Mouse (Mus musculus): Measurements from ENCODE around the gene Vmn1r12. TPM values are rescaled to one million over a fixed set of nuclear protein-coding genes. Genes with fewer than 3 reads are reported as not detected.
"Not testable (repeated sequence)": the region's sequence is repeated elsewhere in the genome, so short reads cannot be mapped to it uniquely, and the experiment has no call there.

Vmn1r12 gene
- not detected in 2 replicates for polyA plus RNA-seq (2015; fragmentation: Nextera tagmentation; extraction: Ambion mirVana)

GRCm38 (mm10) chr6:57156619-57157018, at the start of gene Vmn1r12:
TSS of gene Vmn1r12 (plus strand) at chr6:57156919.
- Histone ChIP-seq H3K27me3 (no peaks in the 10 kb centered on the region), H3K4me1 (replicated peaks) (no peaks in the 10 kb centered on the region), H3K36me3 (replicated peaks) (no peaks in the 10 kb centered on the region), H3K4me2 (no peak within 1 kb of the TSS), H3K9ac (no peak within 1 kb of the TSS), H3K27ac (replicated peaks) (no peak within 1 kb of the TSS), H3K9me3 (replicated peaks) (no peaks in the 10 kb centered on the region), H3K4me3 (replicated peaks) (no peak within 1 kb of the TSS)
- WGBS (ENCODE audit: insufficient replicate concordance): 48% methylated on average over 2 of the region's 2 CpGs
- ATAC-seq (ENCODE audit: insufficient read depth): no peak

DNA sequence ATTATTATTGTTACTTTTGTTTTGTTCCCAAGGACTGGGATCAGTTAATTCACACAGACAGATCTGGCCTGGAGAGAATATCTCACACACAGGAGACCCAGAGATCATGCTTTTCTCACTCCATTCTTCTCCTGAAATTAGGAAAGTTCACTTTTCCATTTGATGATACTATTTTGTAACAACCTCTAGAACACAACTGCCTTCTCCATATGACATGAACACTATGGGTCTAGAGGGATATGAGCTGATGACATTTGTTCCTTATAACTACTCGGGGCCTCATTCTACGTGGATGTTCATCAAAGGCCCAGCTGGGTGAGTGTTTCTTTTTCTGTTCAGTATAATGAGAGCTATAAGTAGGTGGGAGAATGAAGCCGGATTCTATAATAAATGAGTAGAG, 47.6 kb upstream of the Vmn1r12 start, which contains the start of gene Vmn1r10:
Gene Vmn1r10 (plus strand): TSS at position 301 of the 400 bp plus-strand sequence.
- H3K9me3 ChIP-seq (replicated peaks): no peaks in the 10 kb centered on the region
- H3K4me1 ChIP-seq (replicated peaks): no peaks in the 10 kb centered on the region
- no peak within 1 kb of the TSS for H3K4me3 ChIP-seq (replicated peaks)
- ATAC-seq (ENCODE audit: insufficient read depth): no peak
- H3K9ac ChIP-seq: no peak within 1 kb of the TSS
- 55% methylated on average over 3 of the region's 3 CpGs for WGBS (ENCODE audit: insufficient replicate concordance)
- no peak within 1 kb of the TSS for H3K27ac ChIP-seq (replicated peaks)
- no peak within 1 kb of the TSS for H3K4me2 ChIP-seq
- H3K36me3 ChIP-seq (replicated peaks): no peaks in the 10 kb centered on the region
- H3K27me3 ChIP-seq: no peaks in the 10 kb centered on the region

DNA sequence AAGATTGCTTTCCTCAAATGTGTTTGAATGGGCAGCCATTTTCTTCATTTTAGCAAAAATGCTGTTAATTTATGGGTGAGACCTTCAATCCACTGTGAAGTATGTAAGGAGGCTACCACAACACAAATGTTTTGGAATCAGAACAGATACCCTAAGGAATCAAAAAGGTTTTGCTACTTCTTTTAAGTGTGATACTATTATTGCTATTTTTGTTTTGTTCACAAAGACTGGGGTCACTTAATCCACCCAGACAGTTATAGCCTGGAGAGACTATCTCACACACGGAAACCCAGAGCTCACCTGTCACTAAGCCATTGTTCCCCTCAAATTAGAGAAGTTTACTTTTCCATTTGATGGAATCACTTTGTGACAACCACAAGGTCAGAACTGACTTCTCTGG, 23.6 kb upstream of the Vmn1r12 start, which contains the start of gene Vmn1r11:
Gene Vmn1r11 (plus strand): TSS at position 301 of the 400 bp plus-strand sequence.
- Histone ChIP-seq H3K27ac (replicated peaks) (no peak within 1 kb of the TSS), H3K4me1 (replicated peaks) (no peaks in the 10 kb centered on the region), H3K36me3 (replicated peaks) (no peaks in the 10 kb centered on the region), H3K9ac (no peak within 1 kb of the TSS), H3K27me3 (no peaks in the 10 kb centered on the region), H3K4me2 (no peak within 1 kb of the TSS), H3K9me3 (replicated peaks) (no peaks in the 10 kb centered on the region), H3K4me3 (replicated peaks) (no peak within 1 kb of the TSS)
- WGBS (ENCODE audit: insufficient replicate concordance): 45% methylated on average over 1 of the region's 1 CpGs
- no peak for ATAC-seq (ENCODE audit: insufficient read depth)

DNA sequence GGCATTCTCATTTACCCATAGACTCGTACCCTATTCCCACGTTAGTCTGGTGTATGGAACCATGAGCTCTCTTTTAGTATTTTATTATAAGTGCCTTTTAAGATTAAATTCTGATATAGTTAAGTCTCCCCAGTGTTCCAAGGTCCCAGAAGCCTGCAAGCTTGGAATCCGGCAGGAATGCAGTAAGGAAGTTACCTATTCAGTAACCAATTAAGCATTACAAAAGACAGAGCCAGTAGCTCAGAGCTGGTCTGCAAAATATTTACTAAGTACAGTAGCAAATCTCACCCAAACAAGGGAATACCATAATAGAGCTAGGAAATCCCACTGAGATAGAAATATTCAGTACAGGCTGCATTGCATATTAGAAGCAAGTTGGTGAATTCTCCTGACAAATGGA, 33.3 kb downstream of the Vmn1r12 start:
- not testable (repeated sequence) for H3K9ac ChIP-seq; H3K4me3 ChIP-seq (replicated peaks); H3K27me3 ChIP-seq; H3K36me3 ChIP-seq (replicated peaks); H3K4me2 ChIP-seq; H3K27ac ChIP-seq (replicated peaks); H3K4me1 ChIP-seq (replicated peaks); ATAC-seq (ENCODE audit: insufficient read depth); H3K9me3 ChIP-seq (replicated peaks)
- 47% methylated on average over 3 of the region's 3 CpGs for WGBS (ENCODE audit: insufficient replicate concordance)

- not testable (repeated sequence) for ATAC-seq (ENCODE audit: insufficient read depth); H3K27me3 ChIP-seq; H3K27ac ChIP-seq (replicated peaks); H3K4me3 ChIP-seq (replicated peaks); H3K9ac ChIP-seq; H3K36me3 ChIP-seq (replicated peaks); H3K4me1 ChIP-seq (replicated peaks); H3K9me3 ChIP-seq (replicated peaks); H3K4me2 ChIP-seq
- 57% methylated on average over 1 of the region's 1 CpGs for WGBS (ENCODE audit: insufficient replicate concordance)
Measured at GRCm38 (mm10) chr6:57202990-57203389, 46.3 kb downstream of the Vmn1r12 start, which contains the start of gene Vmn1r13. TSS of gene Vmn1r13 (plus strand) at chr6:57203290.

Other genes with a start within 250 kb of the Vmn1r12 start
- 234 and 240 TPM in 2 replicates for gene Nt5c3, start 233.0 kb upstream of the Vmn1r12 start, polyA plus RNA-seq (2015; fragmentation: Nextera tagmentation; extraction: Ambion mirVana)
- 0.15 and 0.16 TPM in 2 replicates for gene Vmn1r4, start 232.9 kb upstream of the Vmn1r12 start, polyA plus RNA-seq (2015; fragmentation: Nextera tagmentation; extraction: Ambion mirVana)
- not detected in 2 replicates for gene Vmn1r5, start 186.6 kb upstream of the Vmn1r12 start, polyA plus RNA-seq (2015; fragmentation: Nextera tagmentation; extraction: Ambion mirVana)
- gene Vmn1r6, start 159.7 kb upstream of the Vmn1r12 start, polyA plus RNA-seq (2015; fragmentation: Nextera tagmentation; extraction: Ambion mirVana): not detected in 2 replicates
- gene Vmn1r7, start 131.6 kb upstream of the Vmn1r12 start, polyA plus RNA-seq (2015; fragmentation: Nextera tagmentation; extraction: Ambion mirVana): not detected in 2 replicates
- gene Vmn1r8, start 124.6 kb upstream of the Vmn1r12 start, polyA plus RNA-seq (2015; fragmentation: Nextera tagmentation; extraction: Ambion mirVana): not detected in 2 replicates
- gene Vmn1r9, start 90.1 kb upstream of the Vmn1r12 start, polyA plus RNA-seq (2015; fragmentation: Nextera tagmentation; extraction: Ambion mirVana): not detected in 2 replicates
- not detected in 2 replicates for gene Vmn1r10, start 47.5 kb upstream of the Vmn1r12 start, polyA plus RNA-seq (2015; fragmentation: Nextera tagmentation; extraction: Ambion mirVana)
- gene Vmn1r11, start 23.5 kb upstream of the Vmn1r12 start, polyA plus RNA-seq (2015; fragmentation: Nextera tagmentation; extraction: Ambion mirVana): not detected in 2 replicates
- gene Vmn1r13, start 46.4 kb downstream of the Vmn1r12 start, polyA plus RNA-seq (2015; fragmentation: Nextera tagmentation; extraction: Ambion mirVana): not detected in 2 replicates
- gene Vmn1r14, start 74.8 kb downstream of the Vmn1r12 start, polyA plus RNA-seq (2015; fragmentation: Nextera tagmentation; extraction: Ambion mirVana): not detected in 2 replicates
- gene Vmn1r15, start 101.0 kb downstream of the Vmn1r12 start, polyA plus RNA-seq (2015; fragmentation: Nextera tagmentation; extraction: Ambion mirVana): not detected in 2 replicates
- not detected in 2 replicates for gene Vmn1r16, start 172.6 kb downstream of the Vmn1r12 start, polyA plus RNA-seq (2015; fragmentation: Nextera tagmentation; extraction: Ambion mirVana)
- gene Vmn1r17, start 206.8 kb downstream of the Vmn1r12 start, polyA plus RNA-seq (2015; fragmentation: Nextera tagmentation; extraction: Ambion mirVana): not detected in 2 replicates
- gene Vmn1r18, start 238.9 kb downstream of the Vmn1r12 start, polyA plus RNA-seq (2015; fragmentation: Nextera tagmentation; extraction: Ambion mirVana): not detected in 2 replicates
- not detected in 2 replicates for gene Vmn1r19, start 246.9 kb downstream of the Vmn1r12 start, polyA plus RNA-seq (2015; fragmentation: Nextera tagmentation; extraction: Ambion mirVana)